Mouse (Mus musculus) testis, adult 2 months (tissue): ENCODE measurements around the gene Tnfrsf25. TPM values are rescaled to one million over a fixed set of nuclear protein-coding genes. Genes with fewer than 3 reads are reported as not detected.

Experiments
- H3K27ac ChIP-seq: fragments of 200-500 bp; 2 replicates; pipeline ENCODE4 v1.5.1; 2012; ENCODE audit warnings: low read depth, low read length; ENCODE audit not compliant: control insufficient read depth, insufficient read depth
- H3K27me3 ChIP-seq: fragments of 200-500 bp; 2 replicates; pipeline ENCODE4 v1.6.1; 2012; ENCODE audit warnings: mild to moderate bottlenecking, low read length, moderate library complexity; ENCODE audit not compliant: control insufficient read depth, insufficient read depth
- H3K36me3 ChIP-seq: fragments of 200-500 bp; 2 replicates; pipeline ENCODE4 v1.6.1; 2012; ENCODE audit warnings: mild to moderate bottlenecking, low read length; ENCODE audit not compliant: control insufficient read depth, insufficient read depth
- H3K4me1 ChIP-seq: fragments of 200-500 bp; 2 replicates; pipeline ENCODE4 v1.6.1; 2012; ENCODE audit warnings: low read length; ENCODE audit not compliant: control insufficient read depth, insufficient read depth
- H3K4me3 ChIP-seq: fragments of 200-500 bp; 2 replicates; pipeline ENCODE4 v1.5.1; 2012; ENCODE audit warnings: low read depth, mild to moderate bottlenecking, low read length, moderate library complexity, mixed read lengths; ENCODE audit not compliant: control insufficient read depth
- CTCF ChIP-seq: fragments of 200-500 bp; IDR thresholded peaks from 2 replicates; pipeline ENCODE4 v1.5.1; 2012; ENCODE audit warnings: low read depth, mild to moderate bottlenecking, inconsistent platforms, low read length, moderate library complexity; ENCODE audit not compliant: control insufficient read depth, insufficient read depth, insufficient replicate concordance
- POLR2A ChIP-seq: fragments of 200-500 bp; IDR thresholded peaks from 2 replicates; pipeline ENCODE4 v1.6.1; 2012; ENCODE audit warnings: low read depth, mild to moderate bottlenecking, inconsistent platforms, low read length, moderate library complexity; ENCODE audit not compliant: control insufficient read depth
- polyA plus RNA-seq: library from polyadenylated mRNA; depleted of rRNA; stranded (reverse); fragments of >200 nt; gene quantifications from 2 replicates; pipeline ENCODE4 v1.2.3, GENCODE M21; 2012

Tnfrsf25 gene
- polyA plus RNA-seq, 1 experiment = 1.5 TPM

DNA sequence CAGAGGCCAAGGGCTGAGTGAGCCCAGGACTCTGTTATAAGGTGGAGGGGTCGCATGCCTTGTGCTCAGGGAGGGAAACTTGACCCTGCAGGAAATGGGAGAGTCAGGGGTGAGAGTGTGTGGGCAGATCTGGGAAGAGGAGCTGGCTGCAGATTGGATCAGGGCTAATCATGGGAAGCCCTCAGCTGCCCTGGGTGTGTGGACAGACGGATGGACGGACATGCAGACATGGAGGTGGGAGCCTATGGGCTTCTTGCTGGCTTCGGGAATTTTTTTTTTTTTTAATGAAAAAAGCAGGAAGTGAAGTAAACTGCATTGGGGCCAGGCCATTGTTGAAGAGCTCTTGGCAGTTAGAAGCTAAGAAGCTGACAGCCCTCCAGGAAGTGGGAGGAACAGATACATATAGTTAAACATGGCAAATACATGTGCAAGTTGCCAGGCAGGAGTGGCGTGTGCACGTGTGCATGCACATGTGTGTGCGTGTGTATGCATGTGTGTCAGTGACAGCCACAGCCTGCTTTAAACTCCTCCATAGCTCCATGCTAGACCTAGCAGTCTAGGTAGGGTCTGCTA lies 14.6 kb upstream of the Tnfrsf25 start:
- Histone ChIP-seq H3K4me3 (no peak overlapping the region), H3K4me1 (no peaks in the 10 kb centered on the region; the same call in none of the 2 replicates), H3K36me3 (no peaks in the 10 kb centered on the region), H3K27me3 (no peaks in the 10 kb centered on the region), H3K27ac (peak overlapping the region; percentile 7; the same call in 1 of the 2 replicates)
- TF ChIP-seq CTCF (no peak), POLR2A (no peak)

DNA sequence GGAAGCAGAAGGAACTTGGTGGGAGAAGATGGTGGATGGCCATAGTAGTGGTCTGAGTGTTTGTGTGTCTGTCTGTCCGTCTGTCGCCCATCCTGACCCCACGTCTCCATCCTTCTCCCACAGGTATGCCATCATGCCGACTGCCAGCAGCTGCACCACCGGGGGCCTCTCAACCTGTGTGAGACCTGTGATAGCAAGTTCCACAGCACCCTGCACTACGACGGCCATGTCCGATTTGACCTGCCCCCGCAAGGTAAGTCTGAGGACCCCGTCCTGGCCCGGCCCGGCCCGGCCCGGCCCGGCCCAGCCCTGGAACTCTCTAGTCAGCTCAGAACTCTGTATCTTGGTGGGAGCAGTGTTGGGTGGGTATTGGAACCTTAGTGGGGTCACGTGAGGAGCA lies 13.8 kb upstream of the Tnfrsf25 start:
- Histone ChIP-seq H3K27me3 (no peaks in the 10 kb centered on the region), H3K4me1 (peaks cover 3% of the 10 kb centered on the region), H3K36me3 (no peaks in the 10 kb centered on the region), H3K4me3 (no peak overlapping the region), H3K27ac (no peak overlapping the region)
- TF ChIP-seq CTCF = no peak
- no peak for TF ChIP-seq POLR2A

- Histone ChIP-seq H3K27me3 (no peaks in the 10 kb centered on the region), H3K27ac (no peak overlapping the region), H3K4me3 (no peak overlapping the region), H3K4me1 (peaks cover 9% of the 10 kb centered on the region), H3K36me3 (no peaks in the 10 kb centered on the region)
- no peak for TF ChIP-seq POLR2A
- peak; percentile 80; the same call in 1 of the 2 replicates for TF ChIP-seq CTCF
These were observed 12.7 kb upstream of the Tnfrsf25 start for GRCm38 (mm10) chr4:152103025-152103424.

DNA sequence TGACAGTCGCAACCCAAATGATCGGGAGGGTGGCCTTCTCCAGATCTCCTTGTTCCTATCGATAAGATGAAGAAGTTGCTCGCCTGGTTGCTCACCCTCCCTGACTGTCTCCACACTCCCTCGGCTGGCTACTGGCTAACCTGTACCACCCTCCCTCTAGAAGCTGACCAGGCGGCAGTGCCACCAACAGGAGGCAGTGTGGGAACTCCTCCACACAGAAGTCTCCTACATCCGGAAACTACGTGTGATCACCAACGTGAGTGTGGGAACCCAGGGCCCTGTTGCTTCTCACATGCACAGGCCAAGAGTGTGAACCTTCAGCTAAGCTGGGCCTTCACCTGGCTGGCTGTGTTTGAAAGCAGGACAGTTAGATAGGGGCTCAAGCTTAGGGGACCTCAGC lies 9.0 kb upstream of the Tnfrsf25 start:
- peak overlapping the region; percentile 41 for H3K4me3 ChIP-seq
- peaks cover 14% of the 10 kb centered on the region for H3K4me1 ChIP-seq
- TF ChIP-seq POLR2A (no peak), CTCF (peak; percentile 10; the same call in 1 of the 2 replicates)
- no peaks in the 10 kb centered on the region for H3K27me3 ChIP-seq
- H3K27ac ChIP-seq = 0 out of 2 replicates have a peak overlapping the region, but pooled peaks have one; percentile 11
- no peaks in the 10 kb centered on the region for H3K36me3 ChIP-seq

DNA sequence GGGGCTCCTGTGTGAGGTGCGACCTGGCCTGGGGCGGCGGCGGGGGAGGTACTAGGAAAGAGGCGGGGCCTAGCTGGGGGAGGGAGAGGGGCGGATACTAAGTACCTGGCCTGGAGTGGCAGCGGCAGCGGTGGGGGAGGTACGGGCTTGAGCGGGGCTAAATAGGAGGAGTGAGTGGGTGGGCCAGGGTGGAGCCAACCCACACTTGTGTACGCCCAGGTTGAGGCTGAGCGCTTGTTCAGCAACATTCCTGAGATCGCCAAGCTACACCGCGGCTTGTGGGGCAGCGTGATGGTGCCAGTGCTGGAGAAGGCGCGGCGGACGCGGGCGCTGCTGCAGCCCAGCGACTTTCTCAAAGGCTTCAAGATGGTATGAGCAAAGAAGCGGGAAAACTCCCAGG lies 8.2 kb upstream of the Tnfrsf25 start:
- Histone ChIP-seq H3K4me1 (peaks cover 14% of the 10 kb centered on the region), H3K36me3 (no peaks in the 10 kb centered on the region), H3K27ac (no peak overlapping the region), H3K27me3 (no peaks in the 10 kb centered on the region), H3K4me3 (peak overlapping the region; percentile 63)
- TF ChIP-seq CTCF (no peak), POLR2A (no peak)

GRCm38 (mm10) chr4:152107971-152108509 lies 7.7 kb upstream of the Tnfrsf25 start:
- Histone ChIP-seq H3K27me3 (no peaks in the 10 kb centered on the region), H3K4me3 (peak overlapping the region; percentile 63), H3K36me3 (no peaks in the 10 kb centered on the region), H3K27ac (no peak overlapping the region), H3K4me1 (peaks cover 14% of the 10 kb centered on the region)
- no peak for TF ChIP-seq CTCF
- peak; percentile 36; the same call in 1 of the 2 replicates for TF ChIP-seq POLR2A

- Histone ChIP-seq H3K4me3 (no peak overlapping the region), H3K36me3 (no peaks in the 10 kb centered on the region)
These were observed 7.1 kb upstream of the Tnfrsf25 start for GRCm38 (mm10) chr4:152108673-152109072.

DNA sequence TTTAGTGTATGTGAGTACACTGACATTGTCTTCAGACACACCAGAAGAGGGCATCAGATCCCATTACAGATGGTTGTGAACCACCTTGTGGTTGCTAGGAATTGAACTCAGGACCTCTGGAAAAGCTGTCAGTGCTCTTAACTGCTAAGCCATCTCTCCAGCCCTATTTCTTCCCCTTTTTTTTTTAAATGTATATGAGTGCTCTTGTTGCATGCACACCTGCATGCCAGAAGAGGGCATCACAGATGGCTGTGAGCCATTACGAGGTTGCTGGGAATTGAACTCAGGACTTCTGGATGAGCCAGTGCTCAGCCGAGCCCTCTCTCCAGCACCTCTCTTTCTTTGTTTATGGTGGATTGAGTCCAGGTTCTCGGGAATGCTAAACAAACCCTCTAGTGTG lies 6.2 kb upstream of the Tnfrsf25 start:
- H3K36me3 ChIP-seq = no peaks in the 10 kb centered on the region
- H3K27me3 ChIP-seq = no peaks in the 10 kb centered on the region
- TF ChIP-seq POLR2A (no peak), CTCF (no peak)
- H3K4me3 ChIP-seq = no peak overlapping the region
- no peak overlapping the region for H3K27ac ChIP-seq
- peaks cover 14% of the 10 kb centered on the region for H3K4me1 ChIP-seq

More at GRCm38 (mm10) chr4:152108673-152109072, 7.1 kb upstream of the Tnfrsf25 start:
- Histone ChIP-seq H3K4me1 (peaks cover 14% of the 10 kb centered on the region), H3K27ac (no peak overlapping the region), H3K27me3 (no peaks in the 10 kb centered on the region)
- TF ChIP-seq CTCF = no peak
- no peak for TF ChIP-seq POLR2A
